Mouse (Mus musculus) stomach, embryonic 14.5 days (tissue): ENCODE data around the gene Fam186b. TPM values are rescaled to one million over a fixed set of nuclear protein-coding genes. Genes with fewer than 3 reads are reported as not detected.

Experiments used
- ATAC-seq: fragments of 200-750 bp; cut with Nextera tagmentation; 2 replicates; pipeline ENCODE4 v1.8.0; 2017; ENCODE audit warnings: low read depth, moderate TSS enrichment; ENCODE audit not compliant: insufficient number of reproducible peaks, insufficient read depth, low FRiP score
- H3K27ac ChIP-seq: fragments of 300-500 bp; sonication (generic); 2 replicates; pipeline ENCODE4 v1.5.1; 2014; ENCODE audit warnings: mild to moderate bottlenecking, low read length, moderate library complexity, mixed read lengths
- H3K27me3 ChIP-seq: fragments of 300-500 bp; sonication (generic); 2 replicates; pipeline ENCODE4 v1.6.1; 2014; ENCODE audit warnings: low read length, control low read depth, mixed read lengths; ENCODE audit not compliant: control insufficient read depth, insufficient read depth
- H3K36me3 ChIP-seq: fragments of 300-500 bp; sonication (generic); 2 replicates; pipeline ENCODE4 v1.6.1; 2014; ENCODE audit warnings: mild to moderate bottlenecking, control low read depth, low read length, moderate library complexity, mixed read lengths; ENCODE audit not compliant: control insufficient read depth, insufficient read depth
- H3K4me1 ChIP-seq: fragments of 300-500 bp; sonication (generic); 2 replicates; pipeline ENCODE4 v1.6.1; 2014; ENCODE audit warnings: low read length, control low read depth, mixed read lengths; ENCODE audit not compliant: control insufficient read depth, insufficient read depth
- H3K4me2 ChIP-seq: fragments of 300-500 bp; sonication (generic); replicated peaks from 2 replicates; pipeline ENCODE4 v1.6.1; 2014; ENCODE audit warnings: low read depth, low read length, control low read depth
- H3K4me3 ChIP-seq: fragments of 300-500 bp; sonication (generic); 2 replicates; pipeline ENCODE4 v1.5.1; 2014; ENCODE audit warnings: low read depth, low read length, control low read depth
- H3K9ac ChIP-seq: fragments of 300-500 bp; sonication (generic); replicated peaks from 2 replicates; pipeline ENCODE4 v1.6.1; 2014; ENCODE audit warnings: low read depth, mild to moderate bottlenecking, control low read depth, low read length, moderate library complexity, mixed read lengths
- H3K9me3 ChIP-seq: fragments of 300-500 bp; sonication (generic); 2 replicates; pipeline ENCODE4 v1.6.1; 2016; ENCODE audit warnings: low read depth, low read length, control low read depth; ENCODE audit not compliant: control insufficient read depth
- WGBS: fragments of 180-500 bp; shearing (Covaris S2); extraction: QIAGEN DNeasy Blood & Tissue Kit; methylation state at CpG from one replicate; pipeline ENCODE4 v1.1.7; 2014; 5-methylcytosine and 5-hydroxymethylcytosine counted together
- polyA plus RNA-seq: library from polyadenylated mRNA; unstranded; fragments of >200 nt; fragmentation: Nextera tagmentation; extraction: Ambion mirVana; gene quantifications from 2 replicates; pipeline ENCODE4 v1.2.1, GENCODE M21; 2014

The Fam186b gene
- polyA plus RNA-seq, 1 experiment from 2014 or later, result not detected

GRCm38 (mm10) chr15:99222794-99223584 lies 72.7 kb downstream of the Fam186b start:
- H3K27ac ChIP-seq, result no peak overlapping the region
- H3K9me3 ChIP-seq, result no peaks in the 10 kb centered on the region
- no peak overlapping the region for H3K9ac ChIP-seq
- WGBS, result 6% methylated on average over 18 of the region's 18 CpGs
- peak overlapping the region; percentile 25 for H3K4me3 ChIP-seq
- peaks cover 43% of the 10 kb centered on the region for H3K27me3 ChIP-seq
- H3K36me3 ChIP-seq, result no peaks in the 10 kb centered on the region
- peak overlapping the region; percentile 55 for H3K4me2 ChIP-seq
- peaks cover 24% of the 10 kb centered on the region; the same call in 1 of the 2 replicates for H3K4me1 ChIP-seq
- no peak for ATAC-seq

DNA sequence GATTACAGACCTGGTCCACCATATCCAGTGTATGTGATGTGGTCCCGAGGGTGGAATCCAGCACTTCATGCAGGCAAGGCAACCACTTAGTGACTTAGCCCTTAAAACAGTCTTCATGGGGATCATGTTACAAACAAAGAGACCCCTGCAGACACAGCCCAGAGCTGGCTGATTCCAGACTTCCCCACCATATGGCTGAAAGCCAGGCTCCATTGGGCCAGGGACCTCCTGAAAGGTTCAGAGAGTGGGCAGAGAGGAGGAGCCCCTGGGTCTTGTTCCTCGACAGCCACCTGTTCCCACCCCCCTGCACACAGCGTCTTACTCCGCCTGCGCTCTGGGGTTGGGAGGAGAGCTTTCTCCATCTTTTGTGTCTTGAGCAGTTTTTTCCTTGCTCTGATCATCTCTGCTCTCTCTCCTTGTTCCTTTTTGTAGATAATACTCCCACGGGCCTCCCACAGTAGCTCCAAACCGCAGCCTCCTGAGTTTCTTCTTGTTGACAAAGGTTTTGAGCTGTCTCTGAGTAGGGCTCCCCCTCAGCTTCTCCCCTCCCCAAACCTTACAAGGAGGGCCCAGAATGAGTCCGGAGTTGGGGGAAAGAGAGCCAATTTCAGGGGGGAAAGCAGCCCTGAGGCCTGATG lies 74.3 kb downstream of the Fam186b start:
- Histone ChIP-seq H3K36me3 (no peaks in the 10 kb centered on the region), H3K27ac (no peak overlapping the region), H3K4me1 (peaks cover 24% of the 10 kb centered on the region; the same call in 1 of the 2 replicates), H3K4me2 (no peak overlapping the region), H3K9me3 (no peaks in the 10 kb centered on the region), H3K27me3 (peaks cover 28% of the 10 kb centered on the region), H3K9ac (no peak overlapping the region), H3K4me3 (no peak overlapping the region)
- 10% methylated on average over 8 of the region's 8 CpGs for WGBS
- ATAC-seq, result no peak

Other genes with a start within 250 kb of the Fam186b start
- gene Prph, start 240.7 kb downstream of the Fam186b start, polyA plus RNA-seq, result 31.1 and 38.9 TPM in 2 replicates
- 22.7 and 24.6 TPM in 2 replicates for gene Troap, start 221.3 kb downstream of the Fam186b start, polyA plus RNA-seq
- gene C1ql4, start 208.1 kb downstream of the Fam186b start, polyA plus RNA-seq, result 0.22 TPM in 1 of 2 replicates, not detected in the other
- gene Dnajc22, start 202.7 kb downstream of the Fam186b start, polyA plus RNA-seq, result 9.3 and 11.0 TPM in 2 replicates
- 34.2 and 35.5 TPM in 2 replicates for gene Spats2, start 170.0 kb downstream of the Fam186b start, polyA plus RNA-seq
- gene Kcnh3, start 71.0 kb downstream of the Fam186b start, polyA plus RNA-seq, result 0.73 and 1.7 TPM in 2 replicates
- 141 and 145 TPM in 2 replicates for gene Mcrs1, start 43.9 kb downstream of the Fam186b start, polyA plus RNA-seq
- gene Prpf40b, start 801 bp downstream of the Fam186b start, polyA plus RNA-seq, result 57.3 and 57.5 TPM in 2 replicates
- 21.5 and 23.1 TPM in 2 replicates for gene Fmnl3, start 74.6 kb upstream of the Fam186b start, polyA plus RNA-seq
- gene Tmbim6, start 97.0 kb upstream of the Fam186b start, polyA plus RNA-seq, result 317 and 355 TPM in 2 replicates
- 8.9 and 9.3 TPM in 2 replicates for gene Nckap5l, start 161.9 kb upstream of the Fam186b start, polyA plus RNA-seq
- gene Bcdin3d, start 178.8 kb upstream of the Fam186b start, polyA plus RNA-seq, result 12.9 and 16.7 TPM in 2 replicates
- 0.29 and 0.42 TPM in 2 replicates for gene Faim2, start 232.3 kb upstream of the Fam186b start, polyA plus RNA-seq